Mouse (Mus musculus) retina, embryonic 14.5 days (tissue): ENCODE measurements around the gene Atp2a3.

Source experiments
- DNase-seq: peaks from one replicate; pipeline ENCODE4 v3.0.0-alpha.2; 2015; ENCODE audit warnings: low spot score

The Atp2a3 gene

DNA sequence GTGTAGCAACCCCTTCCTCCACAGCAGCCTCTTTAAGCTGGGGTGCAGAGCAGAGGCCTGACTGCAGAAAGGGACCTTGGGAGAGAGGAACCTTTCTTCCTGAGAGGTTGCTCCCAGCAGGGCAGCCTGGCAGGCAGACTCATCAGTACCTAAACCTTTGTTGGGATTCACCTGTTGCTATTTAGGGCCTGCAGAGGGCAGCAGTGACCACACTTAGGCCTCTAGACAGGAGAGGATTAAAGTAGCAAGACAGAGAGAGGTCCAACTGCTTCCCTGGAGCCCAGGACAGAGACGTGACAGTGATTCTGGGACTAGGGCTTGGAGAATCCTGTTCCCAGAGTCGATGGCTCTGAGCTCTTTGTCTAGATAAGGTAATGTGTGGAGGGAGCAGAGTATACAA lies 45.4 kb downstream of the Atp2a3 start:
- peak; percentile 87 for DNase-seq

DNA sequence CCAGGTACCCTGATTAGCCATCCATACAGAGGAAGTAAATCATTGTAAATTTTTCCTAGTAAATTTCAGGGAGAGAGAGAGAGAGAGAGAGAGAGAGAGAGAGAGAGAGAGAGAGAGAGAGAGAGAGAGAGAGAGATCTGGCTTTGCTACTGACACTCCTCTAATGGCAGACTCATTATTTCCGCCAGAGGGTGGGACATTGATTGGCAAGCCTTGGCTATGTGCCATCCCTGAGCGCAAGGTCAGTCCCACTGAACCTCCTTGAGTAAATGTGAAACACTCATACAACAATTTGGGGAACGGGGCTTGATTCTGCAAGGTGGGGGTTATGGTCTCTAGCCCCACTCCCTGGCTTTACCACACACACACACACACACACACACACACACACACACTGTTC lies 46.1 kb downstream of the Atp2a3 start:
- DNase-seq: no peak

DNA sequence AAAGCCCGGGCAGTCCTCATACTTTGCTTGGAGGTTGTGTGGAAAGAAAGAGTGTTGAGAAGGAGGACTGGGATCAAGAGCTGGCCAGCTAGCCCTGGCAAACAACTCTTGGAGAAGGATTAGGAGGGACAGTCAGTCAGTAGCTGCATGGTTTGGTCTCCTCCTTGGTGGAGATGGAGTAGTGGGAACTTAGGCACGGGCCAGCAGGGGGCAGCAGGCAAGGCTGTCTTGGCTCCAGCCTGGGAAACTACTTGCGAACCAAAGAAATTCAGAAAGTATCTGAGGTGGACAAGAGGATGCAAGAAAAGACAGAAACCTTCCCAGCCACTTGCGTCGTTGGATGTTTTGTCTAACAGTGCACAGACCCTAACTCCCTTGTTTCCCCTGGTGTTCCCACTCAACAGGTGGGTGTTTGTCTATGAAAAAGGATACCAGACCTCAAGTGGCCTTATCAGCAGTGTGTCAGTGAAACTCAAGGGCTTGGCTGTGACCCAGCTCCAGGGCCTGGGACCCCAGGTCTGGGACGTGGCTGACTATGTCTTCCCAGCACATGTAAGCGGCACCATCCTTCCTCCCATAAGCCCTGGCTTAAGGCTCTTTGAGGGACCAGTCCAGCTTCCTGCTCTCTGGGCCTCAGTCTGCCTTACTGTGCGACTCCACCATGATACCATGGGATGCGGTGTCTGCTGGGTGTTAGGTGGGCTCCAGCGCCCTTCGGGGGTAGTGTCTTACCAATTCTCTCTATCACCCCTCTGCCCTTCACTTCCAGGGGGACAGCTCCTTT lies 46.9 kb downstream of the Atp2a3 start:
- peak; percentile 70 for DNase-seq

DNA sequence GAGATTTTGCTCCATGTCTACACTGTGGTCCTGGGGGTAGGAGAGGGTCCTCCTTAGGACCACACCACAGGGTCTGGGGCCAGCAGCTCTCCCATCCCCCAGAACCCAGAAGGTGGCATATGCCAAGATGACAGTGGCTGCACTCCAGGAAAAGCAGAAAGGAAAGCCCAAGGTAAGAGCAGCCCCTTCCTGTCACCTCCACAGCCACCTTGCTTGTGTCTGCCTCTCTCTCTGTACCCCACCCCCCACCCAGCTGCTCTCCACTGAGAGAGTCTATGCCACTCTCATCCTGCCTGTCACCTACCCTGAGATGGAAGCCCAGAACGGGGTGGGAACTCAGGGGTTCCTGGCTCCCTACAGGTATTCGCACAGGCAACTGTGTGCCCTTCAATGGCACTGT lies 47.9 kb downstream of the Atp2a3 start:
- DNase-seq: no peak

DNA sequence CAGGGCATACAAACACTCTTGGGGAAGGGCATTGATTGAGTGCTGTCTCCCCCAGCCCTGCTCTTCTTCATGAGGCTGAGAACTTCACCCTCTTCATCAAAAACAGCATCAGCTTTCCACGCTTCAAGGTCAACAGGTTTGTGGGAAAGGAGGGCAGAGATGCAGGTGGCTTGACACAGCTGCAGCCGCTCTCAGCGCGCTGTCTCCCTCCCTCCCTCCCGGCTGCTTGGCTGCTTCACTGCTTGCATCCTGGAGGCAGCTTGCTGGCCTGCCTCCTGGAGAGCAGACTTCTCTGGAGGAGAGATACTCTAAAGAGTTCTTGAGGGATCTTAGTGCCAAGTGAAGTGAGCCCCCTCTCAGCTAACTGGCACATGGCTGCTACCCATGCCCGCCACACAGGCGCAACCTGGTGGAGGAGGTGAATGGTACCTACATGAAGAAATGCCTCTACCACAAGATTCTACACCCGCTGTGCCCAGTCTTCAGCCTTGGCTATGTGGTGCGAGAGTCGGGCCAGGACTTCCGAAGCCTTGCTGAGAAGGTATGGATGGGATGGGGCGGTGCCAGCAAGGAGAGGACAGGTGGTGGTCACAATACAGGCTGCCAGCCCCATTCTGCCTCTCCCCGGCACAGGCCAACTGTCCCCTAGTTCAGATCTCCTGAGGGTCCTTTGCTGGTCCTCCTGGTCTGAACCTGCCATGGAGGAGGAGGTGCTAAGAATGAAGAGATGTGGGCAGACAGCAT lies 48.7 kb downstream of the Atp2a3 start:
- peak; percentile 32 for DNase-seq

DNA sequence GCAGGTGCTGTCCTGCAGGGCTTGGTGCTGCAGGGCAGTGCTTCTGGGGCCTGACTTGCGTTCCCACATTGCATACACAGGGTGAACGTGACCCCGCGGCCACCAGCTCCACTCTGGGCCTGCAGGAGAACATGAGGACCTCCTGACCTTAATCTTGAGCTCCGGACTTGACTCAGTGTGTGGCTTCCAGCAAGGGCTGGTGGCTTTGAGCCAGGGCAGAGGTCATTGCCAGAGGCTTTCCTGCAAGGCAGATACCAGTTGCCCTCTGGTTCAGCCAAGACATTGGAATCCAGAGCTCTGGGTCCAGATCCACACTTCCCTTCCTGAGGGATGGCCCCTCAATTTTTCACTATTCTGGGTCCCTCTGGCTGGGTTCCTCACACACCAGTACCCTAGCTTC lies 53.0 kb downstream of the Atp2a3 start:
- DNase-seq: no peak

DNA sequence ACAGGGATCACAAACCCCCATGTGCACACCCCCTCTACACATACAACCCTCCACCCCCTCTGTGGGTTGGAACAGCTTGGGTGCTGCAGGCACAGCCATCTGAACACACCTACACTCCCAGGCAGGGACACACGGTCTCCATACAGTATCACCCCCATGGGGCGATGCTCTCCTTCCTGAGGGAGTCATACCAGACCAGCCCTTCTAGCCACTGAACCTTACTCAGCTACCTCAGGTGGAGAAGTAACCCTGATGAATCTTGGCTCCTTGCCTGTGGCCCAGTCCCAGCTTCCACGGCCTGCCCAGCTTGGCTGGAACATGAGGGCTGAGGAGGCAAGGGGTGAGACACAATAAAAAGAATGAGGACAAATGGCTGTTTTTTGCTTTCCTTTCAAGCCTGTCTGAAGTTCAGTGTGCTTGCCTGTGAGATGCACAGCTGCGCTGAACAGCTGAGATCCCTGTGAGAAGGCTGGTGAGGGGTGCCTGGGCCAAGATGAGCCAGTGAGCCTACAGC lies 53.9 kb downstream of the Atp2a3 start:
- no peak for DNase-seq

DNA sequence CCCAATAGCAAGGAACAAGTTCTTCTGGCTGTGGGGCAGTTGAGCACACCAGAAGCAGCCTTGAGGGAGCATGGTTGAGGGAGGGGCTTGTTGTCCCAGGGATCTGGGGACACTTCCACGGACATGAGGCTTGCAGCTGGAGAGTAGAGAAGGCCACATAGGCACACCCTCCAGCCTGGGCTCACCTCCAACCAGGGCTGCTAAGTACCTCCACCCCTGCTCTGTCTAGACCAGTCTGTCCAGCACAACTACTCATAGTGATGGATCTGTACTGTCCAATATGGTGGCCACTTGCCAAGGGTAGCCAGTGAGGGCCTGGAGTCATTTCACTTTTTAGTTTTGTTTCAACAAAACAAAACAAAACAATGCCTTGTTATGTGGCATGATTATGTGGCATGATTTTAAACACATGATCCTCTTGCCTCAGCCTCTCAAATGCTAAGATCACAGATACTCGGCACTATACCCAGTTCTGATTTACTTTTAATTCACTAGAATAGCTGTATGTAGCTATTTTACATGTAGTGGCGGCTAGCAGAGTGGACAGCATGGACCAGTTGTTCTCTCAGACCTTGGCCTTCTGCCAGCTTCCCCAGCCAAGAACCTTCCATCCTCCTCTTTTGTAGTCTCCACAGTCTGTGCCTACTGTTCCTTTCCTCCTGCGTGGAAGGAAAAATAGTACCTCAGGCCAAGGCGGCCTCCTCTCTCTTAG lies 54.6 kb downstream of the Atp2a3 start:
- no peak for DNase-seq

DNA sequence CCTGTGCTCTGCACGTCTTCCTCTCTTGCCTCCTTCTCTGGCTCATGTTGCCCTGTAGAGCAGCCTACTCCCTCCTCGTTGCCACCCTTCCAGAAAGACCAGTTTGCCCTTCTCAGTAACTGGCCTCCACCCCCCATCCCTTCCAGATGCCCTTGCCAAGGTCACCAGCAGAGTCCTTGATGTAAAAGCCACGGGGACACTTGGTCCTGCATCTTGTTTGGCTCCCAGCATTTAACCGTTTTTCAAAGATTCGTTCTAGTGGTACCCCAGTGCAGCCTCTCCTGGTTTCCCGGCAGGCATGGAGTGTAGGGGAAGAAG lies 55.1 kb downstream of the Atp2a3 start:
- DNase-seq: no peak

DNA sequence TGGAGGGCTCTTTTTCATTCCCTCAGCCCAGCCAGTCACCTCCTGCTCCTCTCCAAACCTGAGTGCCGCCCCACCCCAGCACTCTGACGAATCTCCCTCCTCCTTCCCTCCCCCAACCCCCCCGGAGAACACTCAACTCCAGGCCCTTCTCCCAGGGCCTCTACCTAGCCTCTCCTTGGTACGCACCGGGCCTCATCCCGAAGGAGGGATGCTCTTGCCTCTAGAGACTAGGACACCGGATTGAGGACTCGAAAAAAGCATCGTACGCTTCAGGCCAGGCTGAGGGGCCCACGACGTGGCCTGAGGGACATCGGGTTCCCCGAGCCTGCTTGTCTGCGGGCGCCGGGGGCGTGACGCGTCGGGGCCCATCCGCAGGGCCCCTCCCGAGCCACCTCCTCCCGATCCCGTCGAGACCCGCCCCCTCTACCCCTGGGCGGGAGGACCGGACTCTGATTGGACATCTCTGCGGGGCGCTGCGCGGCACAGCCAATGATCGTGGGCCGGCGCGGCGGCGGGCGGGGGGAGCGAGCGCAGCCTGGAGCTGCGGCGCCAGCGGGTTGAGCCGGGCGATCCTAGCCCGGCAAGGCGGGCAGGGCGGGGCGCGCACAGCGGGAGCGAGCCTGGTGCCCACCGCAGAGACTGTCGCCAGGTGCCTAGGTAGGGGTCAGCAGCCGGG lies 57.6 kb downstream of the Atp2a3 start, which contains the start of gene Camkk1:
TSS of gene Camkk1 (plus strand) at position 538 of the 676 bp plus-strand sequence.
- DNase-seq: peak; percentile 92

DNA sequence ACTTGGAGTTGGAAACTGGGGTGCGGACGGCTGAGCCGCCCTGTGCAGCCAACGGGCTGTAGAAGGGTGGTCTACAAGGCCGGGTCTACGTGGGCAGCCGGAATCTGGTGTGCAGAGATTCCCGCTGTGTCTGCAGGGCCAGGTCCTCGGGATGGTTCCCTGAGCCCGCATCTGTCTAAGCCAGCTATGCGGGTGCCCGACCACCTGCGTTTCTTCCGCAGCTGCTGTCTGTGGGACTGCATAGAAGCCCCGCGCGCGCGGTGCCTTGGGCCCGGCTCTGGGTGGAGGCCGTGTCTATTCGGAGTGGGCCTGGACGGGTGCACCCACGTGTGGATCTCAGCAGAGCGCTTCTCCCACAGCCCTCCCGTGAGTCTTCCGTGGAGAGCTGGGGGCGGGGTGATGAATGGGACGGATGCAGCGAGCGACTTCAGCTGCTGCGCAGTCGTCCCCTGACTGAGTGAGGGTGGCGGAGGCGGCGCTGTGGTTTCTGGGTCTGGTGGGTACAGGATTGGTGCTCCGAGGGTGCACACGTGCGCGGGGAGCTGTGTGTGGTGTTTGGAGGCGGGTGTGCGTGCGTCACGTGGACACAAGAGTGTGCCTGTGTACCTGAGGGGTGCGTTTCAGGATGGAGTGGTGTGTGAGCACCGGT lies 58.3 kb downstream of the Atp2a3 start:
- peak; percentile 58 for DNase-seq

DNA sequence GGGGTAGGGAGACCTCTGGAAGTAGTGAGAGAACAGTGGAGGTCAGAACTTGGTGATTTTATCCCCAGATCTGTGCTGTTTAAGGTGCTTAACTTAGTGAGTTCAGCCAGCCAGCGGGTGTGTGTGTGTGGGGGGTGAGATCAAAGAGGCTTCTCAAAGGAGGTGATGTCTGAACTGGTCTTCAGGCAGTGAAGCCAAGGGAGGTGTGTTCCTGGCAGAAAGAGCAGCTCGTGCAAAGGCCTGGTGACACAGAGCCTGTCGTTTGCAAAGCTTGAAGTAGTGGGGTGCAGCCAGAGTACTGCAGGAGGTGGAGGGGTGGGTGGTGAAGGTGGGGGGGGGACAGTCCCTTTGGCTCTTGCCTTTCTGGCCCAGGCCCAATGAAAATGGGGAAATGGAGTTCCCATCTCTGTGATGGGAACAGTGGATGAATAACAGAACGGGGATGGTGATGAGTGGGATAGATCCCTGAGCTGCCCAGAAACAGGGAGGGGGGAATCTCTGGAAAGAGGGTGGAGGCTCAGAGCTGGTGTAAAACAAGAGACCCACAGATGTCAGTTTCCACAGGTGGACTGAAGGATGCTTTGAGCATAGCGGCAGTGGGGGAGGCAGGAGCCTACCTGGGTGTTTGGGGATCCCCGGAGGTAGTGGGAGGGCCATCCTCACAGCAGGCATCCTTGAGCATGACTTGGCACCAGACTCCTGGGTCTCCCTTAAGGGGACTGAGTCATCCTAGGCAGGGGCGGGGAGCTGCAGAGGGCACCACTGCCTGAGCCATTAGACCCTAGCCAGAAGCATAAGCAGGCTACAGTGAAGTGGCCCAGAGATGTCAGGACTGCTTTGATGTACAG lies 60.2 kb downstream of the Atp2a3 start:
- no peak for DNase-seq

DNA sequence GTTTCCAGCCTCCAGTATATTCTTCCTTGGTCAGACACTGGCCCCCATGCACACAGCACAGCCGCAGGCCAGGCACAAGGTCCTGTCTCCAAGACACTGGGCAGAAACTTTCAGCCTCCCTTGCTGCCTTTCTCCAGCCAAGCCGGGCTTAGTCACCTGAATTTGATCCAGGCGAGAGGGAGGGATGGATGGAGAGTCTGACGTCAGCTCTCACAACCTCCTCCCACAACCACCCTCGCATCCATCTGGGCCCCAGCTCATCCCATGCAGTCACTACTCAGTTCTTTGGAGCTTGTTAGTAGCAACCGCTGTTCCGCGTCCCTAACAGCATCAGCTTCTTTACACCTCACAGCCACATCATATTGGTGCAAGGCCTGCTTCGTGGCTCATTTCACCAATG lies 62.1 kb downstream of the Atp2a3 start:
- no peak for DNase-seq

DNA sequence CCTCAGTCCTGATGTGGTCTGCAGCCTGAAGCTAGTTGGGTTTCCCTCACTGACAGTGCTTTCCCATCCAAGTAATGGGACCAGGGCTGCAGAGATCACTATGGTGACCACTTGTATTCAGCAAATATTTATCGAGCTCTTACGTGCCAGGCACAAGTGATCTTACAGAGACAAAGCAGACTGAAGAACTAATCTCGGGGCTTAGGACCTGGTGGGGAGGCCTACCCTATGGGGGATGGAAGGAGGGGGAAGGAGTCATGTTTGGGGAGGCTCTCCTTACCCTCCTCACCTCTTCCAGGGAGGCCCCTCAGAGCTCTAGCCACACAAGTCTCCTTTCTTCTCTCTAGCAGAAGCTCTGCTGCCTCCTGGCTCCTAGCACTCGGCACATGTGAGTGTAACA lies 62.9 kb downstream of the Atp2a3 start:
- no peak for DNase-seq

DNA sequence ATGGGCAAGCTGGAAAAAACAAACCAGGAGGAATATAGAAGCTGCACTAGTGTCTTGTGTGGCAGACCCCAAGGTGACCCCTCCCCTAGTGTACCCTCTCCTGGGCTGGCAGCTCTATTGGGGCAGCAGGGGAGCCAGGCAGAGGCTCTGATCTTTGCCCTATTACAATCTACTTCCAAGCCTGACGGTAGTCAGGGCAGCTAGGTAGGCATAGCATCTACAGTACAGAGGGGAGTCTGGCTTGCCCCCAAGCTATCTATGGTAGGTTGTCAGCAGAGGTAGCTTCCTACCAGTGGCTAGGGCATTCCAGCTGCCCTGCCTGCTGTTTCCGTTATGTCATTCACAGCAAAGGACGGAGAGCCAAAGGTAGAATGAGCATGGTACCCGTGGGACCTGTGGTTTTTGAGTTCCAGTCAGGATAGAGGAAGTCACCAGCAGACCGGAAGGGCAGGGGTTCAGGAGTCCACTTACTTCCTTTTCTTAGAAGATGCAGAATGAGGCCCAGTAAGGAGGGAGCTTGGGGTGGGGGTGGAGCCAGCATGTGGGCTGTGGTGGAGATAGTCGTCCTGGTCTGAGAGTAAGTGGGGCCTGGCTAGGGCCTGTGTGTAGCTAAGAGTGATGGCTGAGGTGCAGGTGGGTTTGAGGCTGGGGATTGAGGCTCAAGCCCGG lies 63.4 kb downstream of the Atp2a3 start:
- no peak for DNase-seq

DNA sequence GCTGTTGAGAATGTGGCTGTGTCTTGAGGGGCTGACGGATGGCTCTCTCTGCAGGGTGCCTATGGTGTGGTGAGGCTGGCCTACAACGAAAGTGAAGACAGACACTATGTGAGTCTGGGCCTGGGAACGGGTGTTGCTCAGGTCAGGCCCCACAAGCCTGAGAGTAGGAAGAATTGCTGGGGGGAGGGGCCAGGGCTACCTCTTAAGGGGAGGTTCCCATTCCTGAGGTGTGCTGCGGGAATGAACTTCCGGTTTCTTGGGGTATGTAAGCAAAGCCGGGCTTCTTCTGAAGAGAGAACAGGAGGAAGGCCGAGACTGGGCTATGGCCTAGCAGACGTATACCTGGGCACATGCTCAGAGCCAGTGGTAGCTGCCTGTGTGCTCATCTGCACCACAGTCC lies 66.0 kb downstream of the Atp2a3 start:
- DNase-seq: no peak

DNA sequence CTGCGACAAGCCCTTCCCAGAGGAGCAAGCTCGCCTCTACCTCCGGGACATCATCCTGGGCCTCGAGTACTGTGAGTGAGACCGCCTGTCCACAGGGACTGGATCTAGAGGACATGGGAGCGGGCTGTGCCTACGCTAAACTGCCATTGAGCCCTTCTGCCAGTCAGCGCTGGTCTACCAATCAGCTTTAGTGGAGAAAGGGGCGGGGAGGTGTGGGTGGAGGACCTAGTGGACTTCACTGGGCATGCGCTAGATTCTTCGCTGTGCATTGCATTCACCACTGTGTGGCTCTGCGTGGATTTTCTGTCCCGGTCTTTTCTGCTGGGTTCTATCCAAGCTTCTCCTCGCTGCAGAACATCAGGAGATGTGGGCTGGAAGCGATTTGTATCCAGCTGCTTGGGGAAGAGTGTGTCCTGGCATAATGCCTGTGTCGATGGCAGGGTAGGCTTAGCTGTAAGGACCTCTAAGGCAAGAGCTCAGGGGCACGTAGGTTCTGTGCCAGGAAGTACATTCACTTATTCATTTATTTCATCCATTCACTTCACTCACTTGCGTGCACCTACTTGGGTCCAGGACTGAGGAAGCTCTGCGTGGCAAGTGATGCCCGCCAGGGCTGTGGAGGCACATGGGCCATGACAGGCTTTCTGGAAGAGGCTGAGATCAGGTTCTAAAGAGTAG lies 70.0 kb downstream of the Atp2a3 start:
- peak; percentile 95 for DNase-seq

DNA sequence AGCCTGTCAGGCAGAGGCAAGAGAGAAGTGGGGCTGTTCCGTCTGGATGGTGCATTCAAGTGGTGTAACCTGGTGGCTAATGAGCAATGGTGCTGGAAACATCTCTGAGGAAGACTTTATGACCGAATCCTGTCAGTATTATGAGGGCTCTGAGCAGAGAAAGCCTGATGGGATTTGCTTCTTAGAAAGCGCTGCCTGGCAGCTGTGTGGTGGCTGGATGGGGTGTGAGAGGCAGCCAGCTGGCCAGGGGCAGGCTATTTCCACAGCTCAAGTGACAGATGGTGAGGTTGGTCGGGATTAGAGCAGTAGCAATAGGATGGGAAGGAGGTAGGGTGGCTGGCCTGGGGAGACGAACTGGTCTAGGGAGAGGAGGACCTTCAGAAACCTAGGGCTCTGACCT lies 70.6 kb downstream of the Atp2a3 start:
- DNase-seq: peak; percentile 66

DNA sequence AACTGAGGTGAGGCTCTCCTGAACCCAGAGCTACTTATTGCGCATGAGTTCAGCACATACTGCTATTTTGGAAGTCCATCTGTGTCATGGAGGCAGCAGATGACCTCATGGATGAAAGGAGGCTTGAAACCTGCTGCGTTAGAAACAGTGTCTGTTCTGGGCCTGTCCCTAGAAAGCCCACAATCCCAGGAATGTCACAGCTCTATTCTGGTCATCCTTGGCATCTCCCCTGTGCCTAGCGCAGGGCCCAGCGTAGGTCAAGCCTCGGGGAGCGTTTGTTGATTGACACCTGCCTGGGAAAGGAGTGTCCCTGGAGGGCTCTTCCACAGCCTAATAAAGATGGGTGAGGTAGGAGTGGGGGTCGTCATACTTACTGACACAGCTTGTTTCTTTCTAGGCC lies 75.1 kb downstream of the Atp2a3 start:
- DNase-seq: no peak

DNA sequence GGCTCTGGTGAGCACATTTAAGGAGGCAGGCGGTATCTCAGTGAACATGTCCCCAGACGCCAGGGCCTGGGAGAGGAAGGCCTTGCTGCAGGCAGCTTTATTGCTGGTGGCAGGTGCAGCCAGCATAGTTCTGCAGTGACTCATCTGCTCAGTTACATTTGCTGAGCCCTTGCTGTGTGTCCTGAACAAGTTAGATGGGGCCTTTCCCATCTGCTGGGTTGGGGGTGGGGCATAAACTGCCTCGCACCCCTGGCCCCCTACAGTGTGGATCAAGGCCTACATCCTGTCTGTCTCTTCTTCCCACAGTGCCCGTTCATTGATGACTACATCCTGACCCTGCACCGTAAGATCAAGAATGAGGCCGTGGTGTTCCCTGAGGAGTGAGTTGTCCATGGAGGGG lies 75.9 kb downstream of the Atp2a3 start:
- DNase-seq: peak; percentile 36
